Mouse (Mus musculus) splenic B cell, adult 2 months (primary cell): ENCODE data around the gene Inf2.

Source experiments
- DNase-seq: peaks from one replicate; pipeline ENCODE4 v3.0.0-alpha.2; 2011; ENCODE audit warnings: low read depth, low spot score
- H3K27me3 ChIP-seq: 2 replicates; pipeline ENCODE4 v1.6.1; 2012; ENCODE audit warnings: mild to moderate bottlenecking, low read length, moderate library complexity, mixed read lengths; ENCODE audit not compliant: control insufficient read depth, poor library complexity, insufficient read depth, severe bottlenecking
- H3K36me3 ChIP-seq: 2 replicates; pipeline ENCODE4 v1.6.1; 2012; ENCODE audit warnings: mild to moderate bottlenecking, low read length, moderate library complexity, mixed read lengths; ENCODE audit not compliant: control insufficient read depth, poor library complexity, insufficient read depth, severe bottlenecking

The Inf2 gene

GRCm38 (mm10) chr12:112581113-112581512 lies 7.5 kb upstream of the Inf2 start:
- no peaks in the 10 kb centered on the region for H3K27me3 ChIP-seq
- DNase-seq, result no peak
- H3K36me3 ChIP-seq, result no peaks in the 10 kb centered on the region

GRCm38 (mm10) chr12:112584954-112585353 lies 3.6 kb upstream of the Inf2 start:
- Histone ChIP-seq H3K36me3 (no peaks in the 10 kb centered on the region), H3K27me3 (no peaks in the 10 kb centered on the region)
- peak; percentile 28 for DNase-seq

- peak; percentile 39 for DNase-seq
- Histone ChIP-seq H3K36me3 (no peaks in the 10 kb centered on the region), H3K27me3 (no peaks in the 10 kb centered on the region)
These were observed 2.6 kb upstream of the Inf2 start for GRCm38 (mm10) chr12:112585924-112586538.

GRCm38 (mm10) chr12:112587125-112588124 lies 1.2 kb upstream of the Inf2 start:
- peak; percentile 58 for DNase-seq
- Histone ChIP-seq H3K27me3 (no peaks in the 10 kb centered on the region), H3K36me3 (no peaks in the 10 kb centered on the region)

GRCm38 (mm10) chr12:112589491-112590191 lies 1.1 kb downstream of the Inf2 start:
- no peak for DNase-seq
- no peaks in the 10 kb centered on the region for H3K36me3 ChIP-seq
- no peaks in the 10 kb centered on the region for H3K27me3 ChIP-seq

GRCm38 (mm10) chr12:112590566-112591239 lies 2.1 kb downstream of the Inf2 start:
- Histone ChIP-seq H3K27me3 (no peaks in the 10 kb centered on the region), H3K36me3 (no peaks in the 10 kb centered on the region)
- no peak for DNase-seq

- no peaks in the 10 kb centered on the region for H3K27me3 ChIP-seq
- no peaks in the 10 kb centered on the region for H3K36me3 ChIP-seq
- DNase-seq, result no peak
These were observed 2.7 kb downstream of the Inf2 start for GRCm38 (mm10) chr12:112591240-112591639.

GRCm38 (mm10) chr12:112591730-112592129 lies 3.1 kb downstream of the Inf2 start:
- Histone ChIP-seq H3K27me3 (no peaks in the 10 kb centered on the region), H3K36me3 (no peaks in the 10 kb centered on the region)
- DNase-seq, result no peak

GRCm38 (mm10) chr12:112592985-112593734 lies 4.6 kb downstream of the Inf2 start:
- no peaks in the 10 kb centered on the region for H3K36me3 ChIP-seq
- no peaks in the 10 kb centered on the region for H3K27me3 ChIP-seq
- DNase-seq, result peak; percentile 15

GRCm38 (mm10) chr12:112593951-112594915 lies 5.6 kb downstream of the Inf2 start:
- Histone ChIP-seq H3K27me3 (no peaks in the 10 kb centered on the region), H3K36me3 (no peaks in the 10 kb centered on the region)
- peak; percentile 59 for DNase-seq

GRCm38 (mm10) chr12:112594989-112595388 lies 6.4 kb downstream of the Inf2 start:
- DNase-seq, result no peak
- H3K36me3 ChIP-seq, result no peaks in the 10 kb centered on the region
- no peaks in the 10 kb centered on the region for H3K27me3 ChIP-seq

GRCm38 (mm10) chr12:112595626-112596025 lies 7.0 kb downstream of the Inf2 start:
- DNase-seq, result no peak
- Histone ChIP-seq H3K36me3 (no peaks in the 10 kb centered on the region), H3K27me3 (no peaks in the 10 kb centered on the region)

GRCm38 (mm10) chr12:112596454-112596853 lies 7.9 kb downstream of the Inf2 start:
- DNase-seq, result no peak
- Histone ChIP-seq H3K36me3 (no peaks in the 10 kb centered on the region), H3K27me3 (no peaks in the 10 kb centered on the region)
